24 mouse cellular contexts compared by ENCODE assay signal in the genomic region with DNA sequence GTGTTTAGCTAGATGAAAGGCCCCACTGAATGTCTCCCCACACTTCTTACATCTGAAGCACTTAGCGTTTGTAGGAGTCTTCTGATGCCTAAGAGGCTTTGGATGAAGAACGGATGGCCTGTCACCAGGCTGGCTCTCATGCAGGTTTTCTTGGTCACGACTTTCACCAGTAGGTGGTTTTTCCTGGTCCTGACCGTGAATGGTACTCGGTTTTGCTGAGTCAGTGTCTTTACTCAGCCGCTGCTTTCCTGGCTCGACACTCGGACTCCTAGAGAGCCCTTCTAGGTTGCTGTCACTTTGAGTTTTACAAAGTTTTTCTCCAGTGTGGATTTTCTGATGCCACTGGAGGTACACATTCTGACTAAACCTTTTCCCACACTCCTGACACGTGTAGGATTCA. TPM values are rescaled to one million over a fixed set of nuclear protein-coding genes. Genes with fewer than 3 reads are reported as not detected.
"Had no signal": no experiment of that assay in that cellular context is flagged by ENCODE, and none has a peak within 500 bp of the region (broad histone marks: within the 10 kb centered on the region; RNA-seq: fewer than 3 reads in every experiment).

No protein-coding gene starts in this region.

- H3K4me1 ChIP-seq: neural tube, embryonic 13.5 days; neural tube, embryonic 15.5 days; stomach, embryonic 15.5 days had no signal

- H3K27ac ChIP-seq: neural tube, embryonic 13.5 days; neural tube, embryonic 15.5 days; stomach, embryonic 15.5 days; stomach, postnatal 0 days had no signal

- H3K4me2 ChIP-seq: neural tube, embryonic 13.5 days; neural tube, embryonic 15.5 days; stomach, embryonic 15.5 days had no signal

- H3K36me3 ChIP-seq: stomach, embryonic 15.5 days had no signal

- H3K4me3 ChIP-seq: neural tube, embryonic 13.5 days; neural tube, embryonic 15.5 days; stomach, embryonic 15.5 days had no signal

- H3K9me3 ChIP-seq: neural tube, embryonic 15.5 days; stomach, embryonic 15.5 days had no signal

- DNase-seq: retina, postnatal 1 day; right cerebral cortex, adult 18-20 months; right cerebral cortex, postnatal 14 days; right cerebral cortex, postnatal 25 days; right cerebral cortex, postnatal 4 days; spleen, adult 18-20 months; thymus, adult 18-20 months; thymus, adult 2 months; thymus, postnatal 14 days; thymus, postnatal 25 days; thymus, postnatal 36 days; thymus, postnatal 4 days had no signal

- H3K9ac ChIP-seq: neural tube, embryonic 13.5 days; neural tube, embryonic 15.5 days; stomach, embryonic 15.5 days had no signal

- H3K27me3 ChIP-seq: neural tube, embryonic 13.5 days; neural tube, embryonic 15.5 days; stomach, embryonic 15.5 days had no signal

RNA-seq across cellular contexts. Expression of a gene that starts 25.2 kb away (rescaled TPM):
- total RNA-seq: neutrophil, adult 5-6 weeks had no signal
- polyA plus RNA-seq: neural tube, embryonic 13.5 days; neural tube, embryonic 14.5 days; neural tube, embryonic 15.5 days; small intestine, adult 2 months; spleen, adult 2 months; stomach, embryonic 14.5 days; stomach, embryonic 15.5 days; stomach, embryonic 16.5 days; stomach, postnatal 0 days; thymus, adult 2 months; thymus, postnatal 0 days; urinary bladder, adult 2 months had no signal
